Mouse (Mus musculus) E14TG2a.4 (cell line): Measurements from ENCODE around the gene Elmod3.
"Not testable (repeated sequence)": the region's sequence is repeated elsewhere in the genome, so short reads cannot be mapped to it uniquely, and the experiment has no call there.

Experiments
- CTCF ChIP-seq: conservative IDR thresholded peaks from 2 replicates; pipeline ENCODE4 v1.5.1; 2014; ENCODE audit warnings: low read length
- NANOG ChIP-seq: IDR thresholded peaks from 2 replicates; pipeline ENCODE4 v1.6.1; 2014; ENCODE audit warnings: borderline replicate concordance, low read length, mixed read lengths
- POU5F1 ChIP-seq: IDR thresholded peaks from 2 replicates; pipeline ENCODE4 v1.6.1; 2014; ENCODE audit warnings: low read length, borderline replicate concordance

DNA sequence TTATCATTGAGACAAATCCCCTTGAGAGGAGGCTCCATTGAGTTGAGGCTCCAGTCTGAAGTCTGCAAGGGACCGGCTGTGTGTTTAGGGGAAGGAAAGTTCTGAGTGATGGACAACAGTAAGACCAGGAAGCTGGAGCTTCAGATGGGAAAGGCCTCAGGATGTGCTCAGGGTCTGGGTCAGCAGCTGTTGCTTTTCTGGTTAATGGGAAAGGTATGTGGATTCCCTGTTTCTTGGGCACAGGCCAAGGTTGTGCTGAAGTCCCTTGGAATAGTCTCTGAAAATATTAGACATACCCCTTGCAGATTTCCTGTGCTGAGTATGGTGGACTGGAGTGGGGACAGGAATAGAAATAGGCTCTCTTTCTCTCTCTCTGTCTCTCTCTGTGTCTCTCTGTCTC, 64.7 kb downstream of the Elmod3 start:
- TF ChIP-seq CTCF, NANOG, POU5F1: not testable (repeated sequence)
